Mouse (Mus musculus) heart, adult 2 months (tissue): ENCODE data around the gene Ccdc73.

ENCODE experiments used
- CTCF ChIP-seq: fragments of 200-600 bp; IDR thresholded peaks from 2 replicates; pipeline ENCODE4 v1.8.1; 2022; ENCODE audit warnings: antibody characterized with exemption, mild to moderate bottlenecking, moderate library complexity
- EP300 ChIP-seq: fragments of 200-500 bp; IDR thresholded peaks from 2 replicates; pipeline ENCODE4 v1.6.1; 2011; ENCODE audit warnings: low read depth, low read length, control low read depth; ENCODE audit not compliant: insufficient read depth
- POLR2A ChIP-seq: fragments of 200-500 bp; IDR thresholded peaks from 2 replicates; pipeline ENCODE4 v1.6.1; 2011; ENCODE audit warnings: mild to moderate bottlenecking, low read depth, low read length, control low read depth; ENCODE audit not compliant: insufficient read depth

- no peak for TF ChIP-seq CTCF
- no peak for TF ChIP-seq EP300
- TF ChIP-seq POLR2A: no peak
Measured at GRCm38 (mm10) chr2:105037956-105038569, 170.5 kb downstream of the Ccdc73 start.
